Mouse (Mus musculus) small intestine, adult 2 months (tissue): ENCODE data around the gene Ago3. TPM values are rescaled to one million over a fixed set of nuclear protein-coding genes. Genes with fewer than 3 reads are reported as not detected.

Experiments used
- H3K27ac ChIP-seq: fragments of 200-500 bp; 2 replicates; pipeline ENCODE4 v1.5.1; 2012; ENCODE audit warnings: low read depth, low read length, control low read depth, inconsistent platforms; ENCODE audit not compliant: insufficient read depth
- H3K27me3 ChIP-seq: fragments of 200-500 bp; 2 replicates; pipeline ENCODE4 v1.6.1; 2012; ENCODE audit warnings: mild to moderate bottlenecking, moderate library complexity, low read length, inconsistent platforms; ENCODE audit not compliant: control insufficient read depth, insufficient read depth
- H3K36me3 ChIP-seq: fragments of 200-500 bp; 2 replicates; pipeline ENCODE4 v1.6.1; 2012; ENCODE audit warnings: mild to moderate bottlenecking, low read length, control low read depth, inconsistent platforms; ENCODE audit not compliant: control insufficient read depth, insufficient read depth
- H3K4me1 ChIP-seq: fragments of 200-500 bp; 2 replicates; pipeline ENCODE4 v1.6.1; 2012; ENCODE audit warnings: low read length, inconsistent platforms, mixed read lengths; ENCODE audit not compliant: control insufficient read depth, insufficient read depth, insufficient read length
- H3K4me3 ChIP-seq: fragments of 200-500 bp; 2 replicates; pipeline ENCODE4 v1.5.1; 2012; ENCODE audit warnings: low read depth, mild to moderate bottlenecking, control low read depth, inconsistent platforms, low read length, moderate library complexity
- CTCF ChIP-seq: fragments of 200-500 bp; IDR thresholded peaks from 2 replicates; pipeline ENCODE4 v1.5.1; 2012; ENCODE audit warnings: low read depth, mild to moderate bottlenecking, control low read depth, inconsistent platforms, low read length, moderate library complexity, mixed read lengths; ENCODE audit not compliant: insufficient replicate concordance, insufficient read length; ENCODE audit errors: extremely low read depth
- POLR2A ChIP-seq: fragments of 200-500 bp; IDR thresholded peaks from 2 replicates; pipeline ENCODE4 v1.6.1; 2012; ENCODE audit warnings: low read depth, mild to moderate bottlenecking, control low read depth, inconsistent platforms, low read length, moderate library complexity
- WGBS: fragments of 180-500 bp; shearing (Covaris S2); methylation state at CpG from one replicate; pipeline ENCODE4 v1.1.7; 2018; 5-methylcytosine and 5-hydroxymethylcytosine counted together
- polyA plus RNA-seq: library from polyadenylated mRNA; depleted of rRNA; stranded (reverse); fragments of >200 nt; gene quantifications from 2 replicates; pipeline ENCODE4 v1.2.3, GENCODE M21; 2012

Gene Ago3
- polyA plus RNA-seq, 1 experiment = 12.4 TPM

DNA sequence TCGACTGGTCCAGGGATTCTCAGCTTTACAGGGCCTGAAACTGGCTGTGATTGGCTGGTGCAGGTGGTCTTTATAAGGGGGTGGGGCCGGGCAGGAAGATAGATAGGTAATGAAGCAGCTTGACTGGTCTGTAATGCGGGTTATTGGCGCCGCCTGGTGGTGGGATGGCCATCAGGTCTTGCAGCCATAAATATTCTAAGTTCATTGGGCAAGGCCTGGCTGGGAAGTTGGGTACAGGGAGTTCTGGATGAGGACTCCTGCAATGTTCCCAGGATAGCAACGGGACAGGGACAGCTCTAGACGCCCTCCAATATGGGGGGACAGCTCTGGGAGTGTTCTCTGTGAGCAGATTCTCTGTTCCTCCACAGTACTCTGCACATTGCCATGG is 119.4 kb downstream of the Ago3 start:
- Histone ChIP-seq H3K27ac (no peak overlapping the region), H3K4me3 (no peak overlapping the region), H3K36me3 (no peaks in the 10 kb centered on the region), H3K27me3 (peaks cover 3% of the 10 kb centered on the region; the same call in 1 of the 2 replicates), H3K4me1 (no peaks in the 10 kb centered on the region)
- TF ChIP-seq POLR2A = no peak
- TF ChIP-seq CTCF = peak; percentile 77; the same call in 1 of the 2 replicates
- 1% methylated on average over 7 of the region's 7 CpGs for WGBS

DNA sequence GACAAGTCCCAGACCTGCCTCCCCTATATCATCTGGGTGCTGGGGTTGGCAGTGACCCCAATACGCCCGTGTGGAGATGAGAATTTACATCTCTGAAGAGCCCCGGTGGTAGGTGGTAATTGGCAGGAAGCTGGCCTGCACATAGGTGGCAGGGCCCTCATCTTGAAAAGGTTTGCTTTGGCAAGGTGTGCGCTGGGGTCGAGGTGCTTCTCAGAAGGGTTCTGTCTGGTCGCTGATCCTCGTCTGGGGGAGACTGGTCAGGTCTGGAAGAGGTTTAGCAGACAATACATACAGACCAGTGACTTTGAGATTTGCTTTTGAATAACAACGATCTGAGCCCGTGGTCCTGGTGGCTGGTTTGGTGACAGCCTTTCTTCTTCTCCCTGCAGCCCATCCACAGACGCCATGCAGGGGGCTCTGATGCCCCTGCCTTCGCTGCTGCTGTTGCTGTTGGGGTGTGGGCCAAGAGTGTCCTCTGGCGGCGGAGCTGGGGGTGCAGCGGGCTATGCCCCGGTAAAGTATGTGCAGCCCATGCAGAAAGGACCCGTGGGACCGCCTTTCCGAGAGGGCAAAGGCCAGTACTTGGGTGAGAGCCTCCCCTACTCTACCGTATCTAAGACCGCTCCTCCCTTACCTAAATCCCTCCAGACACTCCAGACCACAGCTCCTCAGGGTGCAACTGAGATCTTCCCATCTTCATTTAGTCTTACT is 120.0 kb downstream of the Ago3 start:
- TF ChIP-seq CTCF (no peak), POLR2A (no peak)
- Histone ChIP-seq H3K27ac (no peak overlapping the region), H3K27me3 (peaks cover 3% of the 10 kb centered on the region; the same call in 1 of the 2 replicates), H3K4me1 (no peaks in the 10 kb centered on the region), H3K36me3 (no peaks in the 10 kb centered on the region), H3K4me3 (no peak overlapping the region)
- WGBS = 13% methylated on average over 20 of the region's 20 CpGs

DNA sequence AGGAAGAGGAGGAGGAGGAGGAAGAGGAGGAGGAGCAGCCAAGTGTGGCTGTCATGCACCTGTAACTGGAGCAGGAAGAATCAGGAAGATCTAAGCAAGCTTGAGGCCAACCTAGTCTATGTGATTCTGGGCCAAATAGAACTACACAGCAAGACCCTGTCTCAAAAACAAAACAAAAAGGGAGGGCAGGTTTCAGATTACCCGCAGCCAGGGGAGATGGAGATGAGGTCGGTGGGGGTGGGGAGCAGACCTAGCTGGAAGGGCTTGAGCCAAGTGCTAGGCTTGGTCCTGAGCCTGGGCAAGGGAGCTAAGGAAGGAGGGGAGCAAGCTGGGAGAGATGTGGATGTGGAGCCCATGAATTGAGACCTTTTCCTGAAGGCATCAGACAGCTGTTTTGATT is 122.5 kb downstream of the Ago3 start:
- TF ChIP-seq CTCF (no peak), POLR2A (no peak)
- Histone ChIP-seq H3K36me3 (no peaks in the 10 kb centered on the region), H3K4me1 (no peaks in the 10 kb centered on the region), H3K27me3 (peaks cover 9% of the 10 kb centered on the region; the same call in 1 of the 2 replicates), H3K4me3 (no peak overlapping the region), H3K27ac (no peak overlapping the region)
- WGBS = 34% methylated on average over 2 of the region's 2 CpGs

DNA sequence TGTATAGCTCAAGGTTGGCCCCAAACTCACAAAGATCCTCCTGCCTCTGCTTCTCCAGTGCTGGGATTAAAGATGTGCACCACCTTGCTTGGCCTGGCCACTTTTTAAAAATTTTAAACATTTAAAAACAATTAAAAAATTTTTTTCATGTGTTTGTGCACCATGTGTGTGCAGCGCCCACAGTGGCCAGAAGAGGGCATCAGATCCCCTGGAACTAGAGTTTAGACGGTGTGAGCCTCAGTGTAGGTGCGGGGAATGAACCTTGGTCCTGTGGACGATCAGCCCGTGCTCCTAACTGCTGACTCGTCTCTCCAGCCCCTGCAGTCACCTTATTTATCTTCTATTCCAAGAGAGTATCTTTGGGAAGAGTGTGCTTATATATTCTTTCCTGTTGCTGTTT is 123.3 kb downstream of the Ago3 start:
- no peaks in the 10 kb centered on the region for H3K36me3 ChIP-seq
- no peak overlapping the region for H3K27ac ChIP-seq
- H3K4me3 ChIP-seq = no peak overlapping the region
- TF ChIP-seq CTCF (no peak), POLR2A (no peak)
- peaks cover 4% of the 10 kb centered on the region; the same call in 1 of the 2 replicates for H3K4me1 ChIP-seq
- peaks cover 15% of the 10 kb centered on the region for H3K27me3 ChIP-seq
- WGBS = 86% methylated on average over 6 of the region's 6 CpGs

DNA sequence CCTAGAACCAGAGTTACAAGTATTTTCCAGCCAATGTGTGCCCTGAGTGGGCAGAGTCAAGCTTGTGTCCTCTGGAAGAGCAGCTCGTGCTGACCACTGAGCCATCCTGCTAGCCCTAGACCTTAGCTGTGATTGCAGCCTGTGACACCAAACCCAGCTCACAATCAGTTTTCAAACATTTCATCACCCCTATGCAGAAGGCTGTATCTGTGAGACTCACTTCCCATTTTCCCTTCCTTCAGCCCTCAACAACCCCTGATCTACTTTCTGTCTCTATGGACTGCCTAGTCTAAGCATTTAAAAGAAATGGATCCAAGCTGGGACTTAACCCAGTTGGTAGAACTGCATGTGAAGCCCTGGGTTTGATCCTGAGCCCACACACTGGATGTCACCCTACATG is 123.9 kb downstream of the Ago3 start:
- TF ChIP-seq POLR2A (no peak), CTCF (no peak)
- H3K4me1 ChIP-seq = peaks cover 10% of the 10 kb centered on the region
- WGBS = 85% methylated on average over 1 of the region's 1 CpGs
- H3K27ac ChIP-seq = no peak overlapping the region
- H3K36me3 ChIP-seq = no peaks in the 10 kb centered on the region
- H3K4me3 ChIP-seq = no peak overlapping the region
- peaks cover 22% of the 10 kb centered on the region for H3K27me3 ChIP-seq

DNA sequence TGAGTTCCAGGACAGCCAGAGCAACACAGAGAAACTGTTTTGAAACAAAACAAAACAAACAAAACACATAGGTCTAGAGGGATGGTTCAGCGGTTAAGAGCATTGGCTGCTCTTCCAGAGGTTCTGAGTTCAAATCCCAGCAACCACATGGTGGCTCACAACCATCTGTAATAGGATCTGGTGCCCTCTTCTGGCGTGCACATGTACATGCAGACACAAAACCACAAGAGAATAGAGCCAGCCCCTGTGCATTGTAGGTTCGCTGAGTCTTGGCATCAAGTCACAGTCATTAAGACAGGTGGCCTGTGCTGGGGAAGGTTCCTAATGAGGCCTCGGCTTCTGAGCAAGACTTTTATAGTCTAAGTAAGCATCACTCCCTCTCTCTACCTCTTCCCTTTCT is 125.5 kb downstream of the Ago3 start:
- peaks cover 10% of the 10 kb centered on the region for H3K4me1 ChIP-seq
- H3K27ac ChIP-seq = no peak overlapping the region
- WGBS = 58% methylated on average over 4 of the region's 4 CpGs
- H3K27me3 ChIP-seq = peaks cover 26% of the 10 kb centered on the region
- TF ChIP-seq CTCF = peak; percentile 28; the same call in 1 of the 2 replicates
- no peak for TF ChIP-seq POLR2A
- H3K4me3 ChIP-seq = no peak overlapping the region
- H3K36me3 ChIP-seq = no peaks in the 10 kb centered on the region

DNA sequence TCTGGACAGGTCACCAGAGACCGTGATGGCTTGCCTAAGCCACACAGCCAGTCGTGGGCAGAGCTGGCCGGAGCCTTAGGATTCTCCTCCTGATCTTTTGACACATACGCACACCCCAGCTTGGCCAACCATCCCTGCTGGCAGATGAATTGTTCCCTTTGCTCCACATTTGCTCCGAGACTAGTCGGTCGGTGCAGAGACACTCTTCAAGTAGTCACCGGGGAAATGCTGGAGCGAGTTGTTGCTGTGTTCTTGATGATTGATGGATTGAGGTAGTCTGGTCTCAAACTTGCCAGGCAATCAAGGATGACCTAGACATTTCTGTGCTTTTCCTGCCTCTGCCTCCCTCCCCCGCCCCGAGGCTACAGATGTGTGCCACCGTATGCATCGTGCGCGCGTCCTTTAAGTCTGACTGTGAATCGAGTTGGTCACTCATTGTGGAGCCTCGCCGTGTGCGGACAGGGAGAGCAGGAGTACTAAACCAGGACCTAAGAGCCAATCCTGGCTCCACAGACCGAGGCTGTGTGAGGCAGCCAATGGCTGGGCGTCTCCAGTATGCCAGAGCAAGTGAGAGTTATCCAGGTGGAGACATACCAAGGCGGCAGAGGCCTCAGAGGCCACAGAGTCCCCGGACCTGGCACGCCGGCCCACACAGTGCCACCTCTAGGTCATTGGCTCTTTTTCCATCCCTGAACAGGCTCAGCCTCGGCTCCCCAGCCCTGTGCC is 127.6 kb downstream of the Ago3 start:
- Histone ChIP-seq H3K27me3 (peaks cover 26% of the 10 kb centered on the region), H3K4me1 (peaks cover 14% of the 10 kb centered on the region), H3K27ac (no peak overlapping the region), H3K36me3 (no peaks in the 10 kb centered on the region), H3K4me3 (peak overlapping the region; percentile 37)
- TF ChIP-seq POLR2A = no peak
- TF ChIP-seq CTCF = no peak
- WGBS = 25% methylated on average over 27 of the region's 27 CpGs
